ENCODE assay signal across 25 mouse cellular contexts in genomic region chr11:84711886-84712285, GRCm38 (mm10).
"Had no signal": no experiment of that assay in that cellular context is flagged by ENCODE, and none has a peak within 500 bp of the region (broad histone marks: within the 10 kb centered on the region; RNA-seq: fewer than 3 reads in every experiment).

No protein-coding gene starts in this region.

- ATAC-seq: hindbrain, embryonic 16.5 days; intestine, embryonic 16.5 days had no signal

- DNase-seq: gastrocnemius, postnatal 14 days; gastrocnemius, postnatal 36 days; heart, adult 11 months; heart, adult 2 months; heart, postnatal 14 days; heart, postnatal 36 days; kidney, adult 11 months; kidney, adult 2 months; kidney, adult 9 months; kidney, postnatal 14 days; kidney, postnatal 36 days; layer of hippocampus, adult 9-11 months; layer of hippocampus, postnatal 36 days; liver had no signal

- H3K4me2 ChIP-seq: heart, embryonic 11.5 days; heart, embryonic 13.5 days; heart, embryonic 15.5 days; hindbrain, embryonic 12.5 days; hindbrain, embryonic 14.5 days; kidney, embryonic 15.5 days; limb, embryonic 12.5 days had no signal

- H3K4me3 ChIP-seq: heart, adult 2 months; heart, embryonic 13.5 days; heart, embryonic 15.5 days; hindbrain, embryonic 12.5 days; kidney, embryonic 15.5 days; limb, embryonic 10.5 days; limb, embryonic 12.5 days had no signal

- H3K36me3 ChIP-seq: heart, embryonic 13.5 days; heart, embryonic 15.5 days; hindbrain, embryonic 12.5 days; kidney, embryonic 15.5 days; limb, embryonic 10.5 days; limb, embryonic 12.5 days had no signal

- H3K9me3 ChIP-seq: heart, embryonic 13.5 days; heart, embryonic 15.5 days; hindbrain, embryonic 12.5 days; kidney, embryonic 15.5 days; limb, embryonic 10.5 days; limb, embryonic 12.5 days had no signal

- H3K27ac ChIP-seq: heart, adult 2 months; heart, embryonic 13.5 days; heart, embryonic 15.5 days; hindbrain, embryonic 12.5 days; hindbrain, embryonic 14.5 days; kidney, embryonic 15.5 days; kidney, postnatal 0 days; limb, embryonic 10.5 days; limb, embryonic 12.5 days had no signal

- H3K9ac ChIP-seq: heart, embryonic 13.5 days; heart, embryonic 15.5 days; hindbrain, embryonic 12.5 days; hindbrain, embryonic 14.5 days; kidney, embryonic 15.5 days; limb, embryonic 12.5 days had no signal
